Mouse (Mus musculus): ENCODE results near the gene Il10ra. TPM values are rescaled to one million over a fixed set of nuclear protein-coding genes. Genes with fewer than 3 reads are reported as not detected.

The Il10ra gene
- polyA plus RNA-seq, 1 experiment from 2014 or later, result 0.62 TPM

Small RNAs within 50 kb of the gene (microRNA-seq; reads per million reads assigned to microRNA genes)
- gene Mir7086, result not detected

Other genes with a start within 250 kb of the Il10ra start
- 1.3 and 1.5 TPM in 2 replicates for gene Mpzl2, start 229.3 kb downstream of the Il10ra start, polyA plus RNA-seq (2015; fragmentation: Nextera tagmentation; extraction: Ambion mirVana)
- 1.6 and 1.7 TPM in 2 replicates for gene Mpzl3, start 214.0 kb downstream of the Il10ra start, polyA plus RNA-seq (2015; fragmentation: Nextera tagmentation; extraction: Ambion mirVana)
- gene Jaml, start 190.0 kb downstream of the Il10ra start, polyA plus RNA-seq (2015; fragmentation: Nextera tagmentation; extraction: Ambion mirVana), result 0.17 and 0.23 TPM in 2 replicates
- 1.5 and 2.1 TPM in 2 replicates for gene Scn2b, start 151.4 kb downstream of the Il10ra start, polyA plus RNA-seq (2015; fragmentation: Nextera tagmentation; extraction: Ambion mirVana)
- gene Scn4b, start 130.8 kb downstream of the Il10ra start, polyA plus RNA-seq (2015; fragmentation: Nextera tagmentation; extraction: Ambion mirVana), result 0.17 and 0.44 TPM in 2 replicates
- gene BC049352, start 87.1 kb downstream of the Il10ra start, polyA plus RNA-seq (2015; fragmentation: Nextera tagmentation; extraction: Ambion mirVana), result not detected in 2 replicates
- gene Tmprss4, start 65.1 kb downstream of the Il10ra start, polyA plus RNA-seq (2015; fragmentation: Nextera tagmentation; extraction: Ambion mirVana), result 0.19 TPM in 1 of 2 replicates, not detected in the other
- gene Tmprss13, start 50.0 kb upstream of the Il10ra start, polyA plus RNA-seq (2015; fragmentation: Nextera tagmentation; extraction: Ambion mirVana), result 0.14 TPM in 1 of 2 replicates, not detected in the other
- gene Fxyd6, start 101.0 kb upstream of the Il10ra start, polyA plus RNA-seq (2015; fragmentation: Nextera tagmentation; extraction: Ambion mirVana), result 40.3 and 42.0 TPM in 2 replicates
- gene Fxyd2, start 130.5 kb upstream of the Il10ra start, polyA plus RNA-seq (2015; fragmentation: Nextera tagmentation; extraction: Ambion mirVana), result 1.1 and 1.2 TPM in 2 replicates
- 0.07 and 0.22 TPM in 2 replicates for gene Dscaml1, start 157.5 kb upstream of the Il10ra start, polyA plus RNA-seq (2015; fragmentation: Nextera tagmentation; extraction: Ambion mirVana)